Mouse (Mus musculus) liver, embryonic 16.5 days (tissue): Measurements from ENCODE around the gene Ak3. TPM values are rescaled to one million over a fixed set of nuclear protein-coding genes. Genes with fewer than 3 reads are reported as not detected.

Source experiments
- ATAC-seq: fragments of 200-750 bp; cut with Nextera tagmentation; 2 replicates; pipeline ENCODE4 v1.8.0; 2017; ENCODE audit warnings: low read depth, mild to moderate bottlenecking, moderate number of reproducible peaks, moderate library complexity
- H3K27ac ChIP-seq: fragments of 300-500 bp; sonication (generic); 2 replicates; pipeline ENCODE4 v1.5.1; 2014; ENCODE audit warnings: mild to moderate bottlenecking, low read length
- H3K27me3 ChIP-seq: fragments of 300-500 bp; sonication (generic); 2 replicates; pipeline ENCODE4 v1.6.1; 2014; ENCODE audit warnings: low read depth, low read length, mixed read lengths; ENCODE audit not compliant: control insufficient read depth, insufficient read depth
- H3K36me3 ChIP-seq: fragments of 300-500 bp; sonication (generic); 2 replicates; pipeline ENCODE4 v1.6.1; 2014; ENCODE audit warnings: mild to moderate bottlenecking; ENCODE audit not compliant: control insufficient read depth, insufficient read depth
- H3K4me1 ChIP-seq: fragments of 300-500 bp; sonication (generic); 2 replicates; pipeline ENCODE4 v1.6.1; 2014; ENCODE audit warnings: low read depth, low read length, mixed read lengths; ENCODE audit not compliant: control insufficient read depth
- H3K4me2 ChIP-seq: fragments of 300-500 bp; sonication (generic); 2 replicates; pipeline ENCODE4 v1.6.1; 2014; ENCODE audit warnings: low read depth, low read length, mixed read lengths
- H3K4me3 ChIP-seq: fragments of 300-500 bp; sonication (generic); 2 replicates; pipeline ENCODE4 v1.5.1; 2014; ENCODE audit warnings: low read depth, mild to moderate bottlenecking, low read length
- H3K9ac ChIP-seq: fragments of 300-500 bp; sonication (generic); 2 replicates; pipeline ENCODE4 v1.6.1; 2014; ENCODE audit warnings: low read depth, low read length
- H3K9me3 ChIP-seq: fragments of 300-500 bp; sonication (generic); replicated peaks from 2 replicates; pipeline ENCODE4 v1.6.1; 2016; ENCODE audit warnings: low read length; ENCODE audit not compliant: control insufficient read depth
- WGBS: fragments of 180-500 bp; shearing (Covaris S2); extraction: QIAGEN DNeasy Blood & Tissue Kit; methylation state at CpG from one replicate; pipeline ENCODE4 v1.1.7; 2014; ENCODE audit not compliant: insufficient replicate concordance; 5-methylcytosine and 5-hydroxymethylcytosine counted together
- polyA plus RNA-seq: library from polyadenylated mRNA; unstranded; fragments of >200 nt; fragmentation: Nextera tagmentation; extraction: Ambion mirVana; gene quantifications from 2 replicates; pipeline ENCODE4 v1.2.1, GENCODE M21; 2015

The Ak3 gene
- polyA plus RNA-seq = 42.0 and 47.7 TPM in 2 replicates

- H3K36me3 ChIP-seq = no peaks in the 10 kb centered on the region
- peaks cover 18% of the 10 kb centered on the region for H3K4me1 ChIP-seq
- peak within 1 kb of the TSS; percentile 92 for H3K4me2 ChIP-seq
- peak within 1 kb of the TSS; percentile 82 for H3K9ac ChIP-seq
- peak; percentile 88 for ATAC-seq
- peak within 1 kb of the TSS; percentile 76 for H3K27ac ChIP-seq
- no peaks in the 10 kb centered on the region for H3K9me3 ChIP-seq
- under 1% methylated on average over 67 of the region's 68 CpGs for WGBS
- no peaks in the 10 kb centered on the region for H3K27me3 ChIP-seq
- peak within 1 kb of the TSS; percentile 74 for H3K4me3 ChIP-seq
Observed at GRCm38 (mm10) chr19:29047334-29048170, at the start of gene Ak3. TSS of gene Ak3 (minus strand) at chr19:29047961.

DNA sequence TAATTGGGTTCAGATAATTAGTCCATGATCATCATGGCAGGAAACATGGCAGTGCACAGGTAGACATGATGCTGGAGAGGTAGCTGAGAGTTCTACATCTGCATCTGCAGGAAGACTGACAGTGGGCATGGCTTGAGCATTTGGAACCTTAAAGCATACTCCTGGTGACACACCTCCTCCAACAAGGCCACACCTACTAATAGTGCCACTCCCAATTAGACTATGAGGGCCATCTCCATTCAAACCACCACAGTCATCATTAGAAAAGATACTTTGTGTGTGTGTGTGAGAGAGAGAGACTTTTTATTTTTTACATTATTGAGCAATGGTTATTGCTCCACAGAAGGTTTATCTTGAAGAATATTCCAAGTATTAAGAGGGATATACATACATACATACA lies 44.4 kb upstream of the Ak3 start:
- no peak for ATAC-seq
- H3K27me3 ChIP-seq = no peaks in the 10 kb centered on the region

DNA sequence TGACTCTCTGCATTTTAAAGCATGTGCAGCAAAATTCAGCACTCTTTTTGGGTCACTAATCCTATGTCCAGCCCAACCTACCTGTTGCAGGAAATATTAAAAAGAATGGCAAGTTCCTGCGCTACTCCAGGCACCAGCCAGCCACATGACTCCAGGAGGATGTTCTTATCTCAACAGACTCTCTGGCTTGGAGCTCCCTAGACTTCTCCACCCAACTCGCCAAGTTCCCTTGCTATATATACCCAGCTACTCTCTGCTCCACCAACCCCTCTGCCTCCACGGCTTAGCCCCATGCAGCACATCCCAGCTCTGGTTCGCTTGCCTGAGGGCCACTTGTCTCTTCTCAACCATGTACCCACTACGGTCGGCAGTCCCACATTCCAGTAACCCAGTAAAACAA lies 40.9 kb upstream of the Ak3 start:
- no peak for ATAC-seq
- 54% methylated on average over 6 of the region's 6 CpGs for WGBS
- Histone ChIP-seq H3K27me3 (no peaks in the 10 kb centered on the region), H3K36me3 (no peaks in the 10 kb centered on the region), H3K9me3 (no peaks in the 10 kb centered on the region), H3K4me3 (no peak overlapping the region), H3K27ac (no peak overlapping the region), H3K4me2 (no peak overlapping the region), H3K9ac (no peak overlapping the region), H3K4me1 (peaks cover 3% of the 10 kb centered on the region)

More for the DNA sequence above, 44.4 kb upstream of the Ak3 start:
- no peak overlapping the region for H3K4me2 ChIP-seq
- H3K4me1 ChIP-seq = peaks cover 3% of the 10 kb centered on the region
- no peaks in the 10 kb centered on the region; the same call in 1 of the 2 replicates for H3K36me3 ChIP-seq
- H3K9me3 ChIP-seq = no peaks in the 10 kb centered on the region
- H3K9ac ChIP-seq = no peak overlapping the region
- no peak overlapping the region for H3K27ac ChIP-seq
- no peak overlapping the region for H3K4me3 ChIP-seq

GRCm38 (mm10) chr19:29074802-29075201 lies 27.0 kb upstream of the Ak3 start:
- no peak overlapping the region for H3K9ac ChIP-seq
- WGBS = 79% methylated on average over 6 of the region's 6 CpGs
- no peak overlapping the region for H3K27ac ChIP-seq
- no peak for ATAC-seq
- no peak overlapping the region for H3K4me2 ChIP-seq
- H3K36me3 ChIP-seq = peaks cover 5% of the 10 kb centered on the region
- peaks cover 7% of the 10 kb centered on the region for H3K4me1 ChIP-seq
- no peaks in the 10 kb centered on the region for H3K9me3 ChIP-seq
- no peaks in the 10 kb centered on the region for H3K27me3 ChIP-seq
- H3K4me3 ChIP-seq = no peak overlapping the region

GRCm38 (mm10) chr19:29069195-29069594 lies 21.4 kb upstream of the Ak3 start:
- peak overlapping the region; percentile 82 for H3K4me3 ChIP-seq
- H3K9ac ChIP-seq = peak overlapping the region; percentile 51

GRCm38 (mm10) chr19:29066981-29067471 lies 19.3 kb upstream of the Ak3 start:
- WGBS = 3% methylated on average over 11 of the region's 11 CpGs
- Histone ChIP-seq H3K4me2 (peak overlapping the region; percentile 62), H3K9me3 (no peaks in the 10 kb centered on the region), H3K27ac (peak overlapping the region; percentile 99), H3K36me3 (no peaks in the 10 kb centered on the region), H3K4me1 (peaks cover 52% of the 10 kb centered on the region), H3K4me3 (peak overlapping the region; percentile 82), H3K9ac (peak overlapping the region; percentile 89), H3K27me3 (no peaks in the 10 kb centered on the region)
- peak; percentile 72 for ATAC-seq

More at GRCm38 (mm10) chr19:29069195-29069594, 21.4 kb upstream of the Ak3 start:
- peaks cover 43% of the 10 kb centered on the region for H3K4me1 ChIP-seq
- H3K27ac ChIP-seq = peak overlapping the region; percentile 69
- peak overlapping the region; percentile 62 for H3K4me2 ChIP-seq
- no peak for ATAC-seq
- H3K36me3 ChIP-seq = peaks cover 2% of the 10 kb centered on the region
- no peaks in the 10 kb centered on the region for H3K9me3 ChIP-seq
- 60% methylated on average over 5 of the region's 5 CpGs for WGBS
- no peaks in the 10 kb centered on the region for H3K27me3 ChIP-seq

- Histone ChIP-seq H3K27me3 (no peaks in the 10 kb centered on the region), H3K27ac (peak overlapping the region; percentile 99), H3K4me1 (peaks cover 43% of the 10 kb centered on the region), H3K36me3 (no peaks in the 10 kb centered on the region), H3K9me3 (no peaks in the 10 kb centered on the region), H3K4me2 (peak overlapping the region; percentile 79), H3K4me3 (peak overlapping the region; percentile 53), H3K9ac (peak overlapping the region; percentile 72)
- WGBS = 14% methylated on average over 9 of the region's 9 CpGs
- peak; percentile 91 for ATAC-seq
Observed at GRCm38 (mm10) chr19:29064451-29065102, 16.8 kb upstream of the Ak3 start.

- Histone ChIP-seq H3K36me3 (no peaks in the 10 kb centered on the region), H3K27me3 (no peaks in the 10 kb centered on the region), H3K9me3 (no peaks in the 10 kb centered on the region), H3K9ac (peak overlapping the region; percentile 72), H3K27ac (peak overlapping the region; percentile 99), H3K4me3 (peak overlapping the region; percentile 53), H3K4me2 (peak overlapping the region; percentile 79), H3K4me1 (peaks cover 35% of the 10 kb centered on the region)
- peak; percentile 64 for ATAC-seq
- 8% methylated on average over 18 of the region's 18 CpGs for WGBS
Observed at GRCm38 (mm10) chr19:29063577-29064363, 16.0 kb upstream of the Ak3 start.
